Mouse (Mus musculus) liver, embryonic 12.5 days (tissue): Measurements from ENCODE around the gene Nol8. TPM values are rescaled to one million over a fixed set of nuclear protein-coding genes. Genes with fewer than 3 reads are reported as not detected.

Experiments used
- ATAC-seq: fragments of 200-750 bp; cut with Nextera tagmentation; 2 replicates; pipeline ENCODE4 v1.8.0; 2017; ENCODE audit warnings: moderate number of reproducible peaks, mild to moderate bottlenecking, moderate library complexity
- H3K27ac ChIP-seq: fragments of 300-500 bp; sonication (generic); 2 replicates; pipeline ENCODE4 v1.5.1; 2016; ENCODE audit warnings: mild to moderate bottlenecking
- H3K27me3 ChIP-seq: fragments of 300-500 bp; sonication (generic); replicated peaks from 2 replicates; pipeline ENCODE4 v1.6.1; 2016; ENCODE audit warnings: mild to moderate bottlenecking, moderate library complexity
- H3K36me3 ChIP-seq: fragments of 300-500 bp; sonication (generic); 2 replicates; pipeline ENCODE4 v1.6.1; 2016; ENCODE audit warnings: mild to moderate bottlenecking, moderate library complexity
- H3K4me1 ChIP-seq: fragments of 300-500 bp; sonication (generic); 2 replicates; pipeline ENCODE4 v1.6.1; 2016
- H3K4me2 ChIP-seq: fragments of 300-500 bp; sonication (generic); 2 replicates; pipeline ENCODE4 v1.6.1; 2016; ENCODE audit warnings: mild to moderate bottlenecking, moderate library complexity
- H3K4me3 ChIP-seq: fragments of 300-500 bp; sonication (generic); 2 replicates; pipeline ENCODE4 v1.5.1; 2016; ENCODE audit warnings: mild to moderate bottlenecking, moderate library complexity
- H3K9ac ChIP-seq: fragments of 300-500 bp; sonication (generic); 2 replicates; pipeline ENCODE4 v1.6.1; 2016; ENCODE audit warnings: mild to moderate bottlenecking, moderate library complexity
- H3K9me3 ChIP-seq: fragments of 300-500 bp; sonication (generic); replicated peaks from 2 replicates; pipeline ENCODE4 v1.6.1; 2016; ENCODE audit warnings: mild to moderate bottlenecking, moderate library complexity
- WGBS: fragments of 180-500 bp; shearing (Covaris S2); methylation state at CpG from one replicate; pipeline ENCODE4 v1.1.7; 2016; ENCODE audit not compliant: insufficient replicate concordance; 5-methylcytosine and 5-hydroxymethylcytosine counted together
- polyA plus RNA-seq: library from polyadenylated mRNA; unstranded; fragments of >200 nt; fragmentation: Nextera tagmentation; extraction: Ambion mirVana; gene quantifications from 2 replicates; pipeline ENCODE4 v1.2.1, GENCODE M21; 2016

Nol8 gene
- 19.0 and 19.7 TPM in 2 replicates for polyA plus RNA-seq

DNA sequence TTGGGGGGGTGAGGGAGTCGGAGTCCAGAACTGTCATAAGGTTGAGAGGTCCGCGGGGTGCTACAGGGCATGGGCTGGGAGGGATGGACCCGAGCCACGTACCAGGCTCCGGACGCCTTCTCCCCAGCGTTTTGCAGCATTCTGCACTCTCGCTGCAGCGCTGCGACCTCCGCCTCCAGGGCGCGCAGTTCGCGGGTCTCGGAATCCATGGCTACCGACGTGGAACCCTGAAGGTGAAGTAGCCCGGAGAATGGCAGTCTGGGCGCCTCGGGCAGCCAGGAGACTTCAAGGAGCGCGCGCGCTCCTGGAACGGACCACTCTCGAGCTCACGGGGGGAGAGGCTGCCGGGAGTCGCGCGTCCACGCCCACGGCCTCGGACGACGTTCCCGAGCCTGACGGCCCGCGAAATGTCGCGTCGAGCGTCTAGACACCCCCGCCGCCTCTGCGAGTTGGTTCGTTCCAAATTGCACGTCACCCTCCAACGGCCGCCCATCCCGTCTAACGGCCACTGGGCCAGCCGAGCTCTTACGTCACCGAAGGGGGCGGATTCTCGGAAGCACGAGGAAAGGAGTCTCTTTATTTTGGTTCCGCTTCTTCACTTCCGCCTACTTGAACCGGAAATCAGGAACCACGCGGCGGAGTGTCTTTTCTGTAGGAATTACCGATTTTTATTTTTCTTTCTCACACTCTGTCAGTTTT is at the start of gene Nol8, which contains the start of gene Cenpp:
TSS of gene Nol8 (plus strand) at position 598 of the 699 bp plus-strand sequence.
TSS of gene Cenpp (minus strand) at position 305 of the 699 bp plus-strand sequence.
- no peaks in the 10 kb centered on the region for H3K9me3 ChIP-seq
- H3K4me1 ChIP-seq, result peaks cover 26% of the 10 kb centered on the region
- under 1% methylated on average over 68 of the region's 68 CpGs for WGBS
- H3K4me2 ChIP-seq, result peak within 1 kb of the TSS; percentile 86
- peak within 1 kb of the TSS; percentile 84 for H3K9ac ChIP-seq
- H3K27me3 ChIP-seq, result no peaks in the 10 kb centered on the region
- peaks cover 34% of the 10 kb centered on the region for H3K36me3 ChIP-seq
- H3K27ac ChIP-seq, result peak within 1 kb of the TSS; percentile 78
- ATAC-seq, result peak; percentile 98
- H3K4me3 ChIP-seq, result peak within 1 kb of the TSS; percentile 83

DNA sequence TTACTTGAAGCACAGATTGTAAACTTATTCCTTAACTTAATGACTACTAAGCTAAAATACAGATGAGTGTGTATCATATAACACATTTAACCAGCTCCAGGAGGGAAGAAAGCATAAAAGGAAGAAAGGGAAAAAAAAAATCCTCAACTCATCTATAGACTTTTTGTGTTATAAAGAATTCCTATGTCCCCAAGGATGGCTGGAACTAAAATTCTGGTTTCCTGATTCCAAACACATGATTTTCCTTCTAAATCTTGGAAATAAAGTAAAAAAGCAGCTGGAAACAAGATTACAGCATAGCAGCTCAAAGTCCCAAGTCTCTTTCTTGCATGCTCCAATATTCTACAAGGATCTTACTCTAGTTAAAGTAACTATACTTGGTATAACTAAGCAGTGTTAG is 49.3 kb upstream of the Nol8 start:
- no peak for ATAC-seq
- H3K9ac ChIP-seq, result no peak overlapping the region
- H3K9me3 ChIP-seq, result 0 out of 2 replicates have a peak, but pooled peaks cover 5% of the 10 kb centered on the region
- no peak overlapping the region for H3K4me2 ChIP-seq
- no peaks in the 10 kb centered on the region for H3K4me1 ChIP-seq
- H3K27me3 ChIP-seq, result no peaks in the 10 kb centered on the region
- peaks cover 12% of the 10 kb centered on the region for H3K36me3 ChIP-seq
- no peak overlapping the region for H3K4me3 ChIP-seq
- no peak overlapping the region for H3K27ac ChIP-seq

DNA sequence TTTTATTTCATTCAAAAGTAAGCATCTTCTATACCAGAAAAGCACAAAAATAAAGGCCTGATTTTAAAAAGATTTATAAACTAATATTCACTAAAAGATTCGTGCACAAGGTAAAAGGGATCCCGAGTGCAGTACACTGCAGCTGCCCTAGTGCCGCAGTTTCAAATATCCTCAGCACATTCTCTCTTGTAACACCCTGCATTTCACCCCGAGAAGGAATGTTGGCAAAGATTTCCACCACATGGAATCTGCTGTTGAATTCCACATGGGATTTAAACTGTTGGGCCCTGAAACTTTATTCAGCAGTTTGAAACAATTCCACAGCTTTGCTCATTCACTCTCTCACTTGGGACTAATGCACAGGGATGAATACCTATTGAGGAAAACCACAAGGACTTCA is 45.2 kb upstream of the Nol8 start, which contains the start of gene Ogn:
TSS of gene Ogn (plus strand) at position 333 of the 400 bp plus-strand sequence.
- no peak within 1 kb of the TSS for H3K4me2 ChIP-seq
- ATAC-seq, result no peak
- WGBS, result 88% methylated on average over 4 of the region's 4 CpGs
- no peak within 1 kb of the TSS for H3K9ac ChIP-seq
- no peaks in the 10 kb centered on the region for H3K9me3 ChIP-seq
- H3K4me1 ChIP-seq, result no peaks in the 10 kb centered on the region
- H3K27ac ChIP-seq, result no peak within 1 kb of the TSS
- no peak within 1 kb of the TSS for H3K4me3 ChIP-seq
- H3K27me3 ChIP-seq, result no peaks in the 10 kb centered on the region
- peaks cover 3% of the 10 kb centered on the region; the same call in 1 of the 2 replicates for H3K36me3 ChIP-seq

GRCm38 (mm10) chr13:49608589-49609322 is 44.1 kb upstream of the Nol8 start:
- WGBS, result 76% methylated on average over 4 of the region's 4 CpGs
- Histone ChIP-seq H3K27me3 (no peaks in the 10 kb centered on the region), H3K9ac (no peak overlapping the region), H3K4me2 (no peak overlapping the region), H3K27ac (no peak overlapping the region), H3K4me1 (no peaks in the 10 kb centered on the region), H3K9me3 (no peaks in the 10 kb centered on the region), H3K4me3 (no peak overlapping the region), H3K36me3 (no peaks in the 10 kb centered on the region; the same call in 1 of the 2 replicates)
- no peak for ATAC-seq

DNA sequence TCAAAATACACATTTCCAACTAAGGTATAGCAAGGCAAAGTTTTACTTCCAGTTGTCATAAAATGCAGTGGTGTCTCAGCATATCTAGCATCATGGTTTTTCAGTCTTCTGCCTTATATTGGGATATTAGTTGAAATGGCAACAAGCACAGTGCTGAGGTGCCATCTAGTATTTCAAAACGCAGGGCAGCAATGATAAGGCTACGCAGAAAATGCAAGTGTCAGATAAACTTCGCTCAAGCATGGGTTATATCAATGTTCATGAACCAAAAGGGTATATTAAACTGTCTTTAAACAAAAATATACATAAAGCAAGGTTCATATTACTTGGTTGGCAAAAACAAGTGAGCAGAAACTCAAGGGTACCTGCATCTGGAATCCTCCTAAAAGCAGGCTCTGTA is 35.9 kb upstream of the Nol8 start:
- Histone ChIP-seq H3K4me2 (peak overlapping the region; percentile 47), H3K4me1 (peaks cover 41% of the 10 kb centered on the region), H3K4me3 (no peak overlapping the region), H3K36me3 (no peaks in the 10 kb centered on the region), H3K27me3 (no peaks in the 10 kb centered on the region), H3K27ac (peak overlapping the region; percentile 71), H3K9me3 (no peaks in the 10 kb centered on the region), H3K9ac (0 out of 2 replicates have a peak overlapping the region, but pooled peaks have one; percentile 35)
- 36% methylated on average over 3 of the region's 3 CpGs for WGBS
- peak; percentile 86 for ATAC-seq

- Histone ChIP-seq H3K4me2 (no peak overlapping the region), H3K9me3 (no peaks in the 10 kb centered on the region), H3K4me3 (no peak overlapping the region), H3K9ac (no peak overlapping the region), H3K4me1 (peaks cover 41% of the 10 kb centered on the region), H3K36me3 (no peaks in the 10 kb centered on the region), H3K27ac (0 out of 2 replicates have a peak overlapping the region, but pooled peaks have one; percentile 11), H3K27me3 (no peaks in the 10 kb centered on the region)
- 0 out of 2 replicates have a peak, but pooled peaks have one; percentile 14 for ATAC-seq
Observed at GRCm38 (mm10) chr13:49618365-49618764, 34.5 kb upstream of the Nol8 start.

GRCm38 (mm10) chr13:49623216-49623615 is 29.7 kb upstream of the Nol8 start:
- Histone ChIP-seq H3K4me2 (no peak overlapping the region), H3K9ac (no peak overlapping the region), H3K9me3 (no peaks in the 10 kb centered on the region), H3K4me1 (peaks cover 23% of the 10 kb centered on the region), H3K27me3 (no peaks in the 10 kb centered on the region), H3K36me3 (no peaks in the 10 kb centered on the region), H3K4me3 (no peak overlapping the region), H3K27ac (no peak overlapping the region)
- 82% methylated on average over 1 of the region's 1 CpGs for WGBS
- ATAC-seq, result no peak

DNA sequence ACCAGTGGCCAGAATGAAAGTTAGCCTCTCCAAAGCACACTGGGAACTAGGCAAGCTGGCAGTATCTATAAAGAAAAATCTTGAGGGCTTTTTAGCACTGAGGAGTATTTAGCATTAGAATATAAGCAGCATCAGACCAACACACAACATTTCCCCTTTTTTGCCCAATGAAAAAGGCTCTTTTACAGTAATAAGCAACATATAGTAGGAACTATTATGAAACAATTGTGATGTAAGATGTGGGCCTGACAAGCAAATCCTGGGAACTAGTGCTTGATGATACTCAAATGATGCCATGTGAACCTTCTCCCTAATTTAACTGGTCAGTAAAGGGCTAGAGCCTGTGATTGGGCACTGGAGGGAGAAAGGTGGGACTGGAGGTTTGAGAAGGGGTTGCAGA is 24.7 kb upstream of the Nol8 start:
- no peak for ATAC-seq

DNA sequence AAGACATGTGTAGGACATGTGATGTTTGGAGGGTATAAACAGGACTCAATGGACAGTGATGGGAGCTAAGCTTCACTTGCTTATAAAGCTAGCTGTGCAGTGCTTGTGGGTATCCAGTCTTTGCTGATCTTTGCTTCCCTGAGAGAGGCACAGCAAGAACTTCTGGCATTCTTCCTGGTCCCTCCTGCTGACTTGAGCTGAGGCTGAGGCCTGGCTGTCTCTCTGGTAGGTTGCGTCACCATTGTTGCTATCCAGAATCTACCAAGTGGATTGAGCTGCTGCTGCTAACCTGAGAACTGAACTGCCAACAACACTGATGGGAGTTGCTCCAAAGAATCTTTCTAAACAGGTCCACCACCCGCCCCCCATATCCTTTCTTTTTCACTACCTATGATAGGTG is 23.8 kb upstream of the Nol8 start:
- Histone ChIP-seq H3K9ac (no peak overlapping the region), H3K9me3 (no peaks in the 10 kb centered on the region), H3K4me1 (0 out of 2 replicates have a peak, but pooled peaks cover 2% of the 10 kb centered on the region), H3K4me3 (no peak overlapping the region), H3K27ac (no peak overlapping the region), H3K4me2 (no peak overlapping the region), H3K36me3 (peaks cover 19% of the 10 kb centered on the region), H3K27me3 (no peaks in the 10 kb centered on the region)
- ATAC-seq, result no peak
- WGBS, result 80% methylated on average over 2 of the region's 2 CpGs

More for the DNA sequence above, 24.7 kb upstream of the Nol8 start:
- 0 out of 2 replicates have a peak, but pooled peaks cover 2% of the 10 kb centered on the region for H3K4me1 ChIP-seq
- no peak overlapping the region for H3K27ac ChIP-seq
- H3K4me2 ChIP-seq, result no peak overlapping the region
- H3K9me3 ChIP-seq, result no peaks in the 10 kb centered on the region
- no peak overlapping the region for H3K4me3 ChIP-seq
- H3K9ac ChIP-seq, result no peak overlapping the region
- H3K27me3 ChIP-seq, result no peaks in the 10 kb centered on the region
- peaks cover 19% of the 10 kb centered on the region for H3K36me3 ChIP-seq

GRCm38 (mm10) chr13:49639965-49640364 is 12.9 kb upstream of the Nol8 start:
- 38% methylated on average over 2 of the region's 2 CpGs for WGBS

GRCm38 (mm10) chr13:49642650-49643049 is 10.2 kb upstream of the Nol8 start:
- Histone ChIP-seq H3K36me3 (peaks cover 54% of the 10 kb centered on the region), H3K9me3 (no peaks in the 10 kb centered on the region), H3K4me1 (peaks cover 27% of the 10 kb centered on the region), H3K4me3 (no peak overlapping the region), H3K9ac (no peak overlapping the region), H3K27me3 (no peaks in the 10 kb centered on the region), H3K4me2 (no peak overlapping the region), H3K27ac (no peak overlapping the region)
- 86% methylated on average over 6 of the region's 6 CpGs for WGBS
- ATAC-seq, result no peak

More at GRCm38 (mm10) chr13:49639965-49640364, 12.9 kb upstream of the Nol8 start:
- peak; percentile 98 for ATAC-seq
- peak overlapping the region; percentile 15; the same call in 1 of the 2 replicates for H3K4me2 ChIP-seq
- H3K27ac ChIP-seq, result peak overlapping the region; percentile 80
- peaks cover 29% of the 10 kb centered on the region for H3K4me1 ChIP-seq
- no peak overlapping the region for H3K4me3 ChIP-seq
- peak overlapping the region; percentile 30; the same call in 1 of the 2 replicates for H3K9ac ChIP-seq
- H3K27me3 ChIP-seq, result no peaks in the 10 kb centered on the region
- peaks cover 50% of the 10 kb centered on the region for H3K36me3 ChIP-seq
- H3K9me3 ChIP-seq, result no peaks in the 10 kb centered on the region

DNA sequence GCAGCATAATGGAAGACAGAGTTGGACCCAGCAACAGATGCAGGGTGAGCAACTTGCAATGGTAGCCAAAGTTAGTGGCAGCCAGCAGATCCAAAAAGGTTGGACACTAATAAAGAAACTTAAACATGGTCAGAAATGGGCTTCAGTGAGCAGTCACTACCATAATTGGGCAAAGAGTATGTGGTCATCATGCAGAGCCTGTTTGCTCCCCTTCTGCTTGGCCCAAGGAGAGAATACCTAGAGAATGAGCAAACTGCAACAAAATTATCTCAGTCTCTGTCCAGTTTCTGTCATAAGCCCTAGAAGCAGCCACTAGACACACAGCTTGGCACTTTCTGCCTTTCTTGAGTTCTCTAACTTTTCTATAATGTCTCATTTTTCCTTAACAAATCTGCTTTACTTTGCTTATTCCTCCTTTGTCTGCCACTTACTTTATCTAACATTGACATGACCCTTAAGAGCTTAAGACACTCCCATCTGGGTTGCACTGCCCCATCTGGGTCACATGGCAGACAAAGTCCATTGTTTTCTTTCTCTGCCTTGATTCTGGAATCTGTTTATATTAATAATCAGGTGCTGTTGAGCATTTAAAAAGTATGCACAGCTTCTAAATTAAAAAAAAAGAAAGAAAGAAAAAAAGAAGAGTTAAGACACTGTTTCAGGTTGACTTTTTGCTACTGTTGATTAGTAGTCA is 9.1 kb upstream of the Nol8 start:
- Histone ChIP-seq H3K9me3 (no peaks in the 10 kb centered on the region), H3K4me1 (peaks cover 25% of the 10 kb centered on the region), H3K36me3 (peaks cover 50% of the 10 kb centered on the region), H3K4me3 (no peak overlapping the region), H3K27me3 (no peaks in the 10 kb centered on the region), H3K27ac (no peak overlapping the region), H3K4me2 (no peak overlapping the region), H3K9ac (no peak overlapping the region)
- no peak for ATAC-seq
